Mouse (Mus musculus) c-Kit-positive CD71-negative TER-119-negative erythroid progenitor cells, embryonic 14.5 days (primary cell): ENCODE results near the gene Mrpl46.

Experiments used
- DNase-seq: peaks from one replicate; pipeline ENCODE4 v3.0.0-alpha.2; 2013; ENCODE audit warnings: low read depth

Mrpl46 gene

DNA sequence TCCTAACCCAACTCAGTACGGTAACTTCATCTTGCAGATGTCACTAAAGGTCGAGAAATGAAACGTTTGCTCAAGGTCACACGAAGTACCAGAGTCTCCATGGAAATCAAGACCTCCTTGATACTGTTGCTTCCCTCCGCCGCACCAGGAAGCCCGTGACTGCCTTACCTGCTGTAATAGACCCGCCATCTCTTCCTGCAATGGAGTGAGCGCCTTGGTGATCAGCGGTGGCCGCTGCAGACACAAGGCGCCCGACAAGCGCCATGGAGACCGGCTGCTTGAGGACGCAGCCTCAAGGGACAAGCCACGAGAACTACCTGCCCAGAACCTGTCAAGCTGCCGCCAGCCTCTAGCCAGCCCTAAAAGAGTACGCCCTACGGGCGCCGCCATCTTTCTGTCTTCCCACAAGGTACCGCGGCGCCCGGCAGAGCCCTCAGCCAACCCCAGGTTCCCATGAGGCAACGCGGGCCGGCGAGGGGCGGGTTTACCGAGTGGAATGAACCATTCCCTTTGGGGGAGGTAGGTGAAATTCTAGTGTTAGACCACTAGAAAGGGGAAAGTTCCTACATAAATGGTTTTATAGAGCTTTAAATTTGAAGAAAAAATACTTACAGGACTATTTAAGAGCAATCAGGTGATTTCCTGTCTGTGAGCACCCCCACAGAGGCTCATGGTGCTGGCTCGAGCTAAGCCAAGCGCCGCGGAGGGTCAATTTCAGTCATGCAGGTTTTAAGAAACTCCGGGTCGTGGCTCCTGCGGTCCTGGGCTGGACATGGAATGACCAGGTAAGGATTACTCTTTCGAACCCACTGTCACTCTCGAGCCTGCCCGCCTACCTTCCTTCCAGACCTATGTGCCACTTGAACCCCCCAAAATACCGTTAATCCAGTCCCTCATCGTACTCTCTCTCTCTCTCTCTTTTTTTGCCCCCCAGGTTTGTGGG is at the start of gene Mrpl46, which contains the start of gene Mrps11:
Gene Mrpl46, minus strand, starts transcription at position 893 of the 943 bp plus-strand sequence.
Gene Mrps11, plus strand, starts transcription at position 481 of the 943 bp plus-strand sequence.
- peak; percentile 78 for DNase-seq

DNA sequence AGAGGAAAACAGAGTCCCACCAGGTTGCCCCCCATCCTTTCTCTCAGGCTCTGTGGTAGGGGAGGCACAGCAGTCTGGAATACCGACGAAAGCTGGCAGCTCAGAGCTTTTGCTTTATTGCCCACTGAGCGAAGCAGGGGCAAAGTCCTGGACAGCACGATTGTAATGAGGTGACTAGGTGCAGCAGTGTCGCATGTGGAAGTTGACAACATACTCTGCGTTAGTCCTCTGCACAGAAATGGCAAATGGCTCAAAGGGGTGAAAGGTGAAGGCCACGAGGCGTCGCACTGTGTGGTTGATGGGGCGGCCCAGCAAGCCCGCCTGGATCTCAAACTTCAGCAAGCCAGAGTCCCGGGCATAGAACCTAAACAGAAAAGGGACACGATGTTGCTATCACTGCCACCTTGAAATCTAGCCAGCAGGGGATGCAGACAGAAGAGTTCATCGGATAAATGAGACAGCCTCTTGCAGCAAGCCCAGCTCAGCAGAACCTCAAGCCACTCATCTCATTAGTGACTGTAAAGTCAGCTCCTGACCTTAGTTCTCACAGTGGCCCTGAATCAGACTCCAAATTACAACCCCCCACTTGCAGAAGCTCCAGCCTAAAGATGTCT is 44.5 kb upstream of the Mrpl46 start:
- no peak for DNase-seq

DNA sequence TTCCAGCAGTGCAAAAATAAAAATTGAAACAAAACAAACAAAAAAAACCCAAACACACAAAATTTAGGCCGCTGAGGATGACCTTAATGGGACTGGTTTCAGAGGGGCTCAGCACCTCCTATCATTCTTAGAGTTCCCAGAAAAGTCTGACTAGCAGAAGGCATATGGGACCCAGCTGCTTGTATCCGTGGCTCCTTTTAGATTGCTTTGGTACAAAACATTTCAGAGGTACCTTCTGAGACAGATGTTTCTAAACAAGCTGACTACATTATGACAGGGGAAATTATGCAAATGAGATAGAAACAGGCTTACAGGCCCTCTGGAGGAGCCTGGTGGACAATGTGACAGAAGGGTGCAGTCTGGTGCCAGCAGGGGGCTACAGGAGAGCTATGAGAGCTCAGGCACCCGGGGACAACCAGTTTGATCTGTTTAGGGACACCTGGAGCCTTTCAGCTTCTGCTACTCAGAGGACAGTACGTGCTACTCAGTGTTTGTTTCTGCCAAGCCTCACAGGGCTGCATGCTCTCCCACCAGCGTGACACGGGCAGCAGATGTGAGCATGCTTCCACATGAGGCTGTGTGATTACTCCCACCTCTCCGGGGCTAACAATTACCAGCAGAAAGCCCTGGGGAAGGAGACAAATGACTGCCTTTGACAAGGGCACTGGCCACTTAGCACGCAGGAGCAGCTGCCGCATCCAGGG is 43.5 kb upstream of the Mrpl46 start:
- DNase-seq: no peak

DNA sequence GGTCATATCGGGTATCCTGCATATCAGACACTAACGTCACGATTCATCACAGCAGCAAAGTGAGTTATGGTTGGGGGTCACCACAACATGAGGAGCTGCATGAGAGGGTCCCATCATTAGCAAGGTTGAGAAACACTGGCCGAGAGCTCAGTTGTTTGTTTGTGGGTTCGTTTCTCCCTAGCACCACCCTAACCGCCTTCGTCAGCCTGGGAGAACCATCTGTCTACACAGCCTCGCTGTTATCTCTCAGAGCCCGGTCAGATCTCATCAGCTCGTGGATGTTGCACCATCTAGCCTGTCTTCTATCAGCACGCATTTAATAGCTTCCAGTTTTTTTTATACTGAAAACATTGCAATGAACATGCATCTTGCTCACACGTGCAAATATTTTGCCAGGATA is 35.0 kb upstream of the Mrpl46 start:
- DNase-seq: no peak

DNA sequence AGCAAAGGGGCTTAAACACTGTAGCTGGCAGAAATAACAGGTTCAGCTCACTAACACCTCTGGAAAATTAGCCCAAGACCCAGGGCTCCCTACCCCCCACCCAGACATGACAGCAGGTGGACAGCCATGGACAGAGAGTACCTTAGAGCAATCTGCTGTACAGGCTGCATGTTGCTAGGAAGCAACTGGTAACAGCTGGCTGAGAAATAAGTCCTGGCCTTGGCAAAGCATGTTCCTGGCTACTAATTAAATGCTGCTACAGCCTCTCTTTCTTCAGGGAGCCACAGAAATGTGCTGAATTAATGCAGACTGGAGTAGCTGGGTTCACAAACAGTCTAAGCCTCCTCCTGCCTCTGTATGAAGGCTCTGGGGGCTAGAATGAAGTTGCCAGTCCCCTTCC is 31.4 kb upstream of the Mrpl46 start:
- no peak for DNase-seq

DNA sequence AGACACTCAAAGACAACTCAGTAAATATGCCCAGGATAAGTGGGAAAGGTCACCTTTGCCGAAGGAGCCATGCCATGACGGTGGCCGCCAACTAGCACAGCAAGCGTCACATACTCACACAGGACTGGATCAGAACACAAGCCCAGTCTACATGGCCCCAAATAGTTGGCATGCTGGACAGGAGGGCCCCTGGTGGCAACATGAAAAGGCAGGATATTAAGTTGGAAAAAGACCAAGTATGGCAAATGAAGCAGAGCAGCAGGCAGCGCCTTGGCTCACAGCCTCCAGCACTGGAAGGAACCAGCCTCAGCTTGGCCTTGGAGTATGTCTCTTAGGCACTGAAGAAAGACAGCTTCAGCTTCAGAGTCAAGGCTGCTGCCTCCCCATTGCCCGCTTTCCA is 30.5 kb upstream of the Mrpl46 start:
- no peak for DNase-seq

DNA sequence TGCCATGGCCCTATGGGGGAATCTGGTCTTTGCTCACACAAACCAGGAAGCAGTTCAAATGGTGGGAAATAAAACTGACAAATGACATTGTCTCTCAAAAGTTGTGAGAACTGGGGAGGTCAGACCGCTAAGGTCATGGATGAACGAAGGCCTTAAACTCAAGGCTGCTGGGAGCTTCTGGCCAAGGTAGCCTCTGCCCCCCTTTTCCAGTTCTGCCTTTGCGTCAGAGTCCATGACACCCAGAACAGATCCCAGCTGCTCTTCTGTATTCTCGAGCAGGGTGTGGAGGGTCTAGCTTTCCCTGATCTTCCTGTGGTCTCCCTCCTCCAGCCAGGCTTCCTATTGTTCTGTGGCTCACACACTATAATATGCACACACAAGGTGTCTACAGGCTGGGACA is 23.9 kb upstream of the Mrpl46 start:
- DNase-seq: no peak

DNA sequence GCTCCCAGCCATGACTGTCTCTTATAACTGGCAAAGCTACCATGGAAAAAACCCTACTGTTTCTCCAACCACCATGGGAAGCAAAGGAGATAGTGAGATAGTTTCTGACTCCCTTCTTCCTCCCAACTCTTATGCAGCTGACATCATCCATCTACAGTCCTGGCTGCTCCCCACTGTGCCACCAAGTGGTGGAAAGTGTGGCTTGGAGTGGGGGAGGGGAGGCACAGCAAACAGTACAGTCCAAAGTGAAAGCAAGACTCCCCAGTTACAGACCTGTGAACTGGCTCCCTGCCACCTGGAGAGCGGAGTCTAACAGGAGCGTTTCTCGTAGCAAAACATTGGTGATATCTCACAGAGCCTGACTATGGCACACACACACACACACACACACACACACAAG is 20.5 kb upstream of the Mrpl46 start:
- no peak for DNase-seq

DNA sequence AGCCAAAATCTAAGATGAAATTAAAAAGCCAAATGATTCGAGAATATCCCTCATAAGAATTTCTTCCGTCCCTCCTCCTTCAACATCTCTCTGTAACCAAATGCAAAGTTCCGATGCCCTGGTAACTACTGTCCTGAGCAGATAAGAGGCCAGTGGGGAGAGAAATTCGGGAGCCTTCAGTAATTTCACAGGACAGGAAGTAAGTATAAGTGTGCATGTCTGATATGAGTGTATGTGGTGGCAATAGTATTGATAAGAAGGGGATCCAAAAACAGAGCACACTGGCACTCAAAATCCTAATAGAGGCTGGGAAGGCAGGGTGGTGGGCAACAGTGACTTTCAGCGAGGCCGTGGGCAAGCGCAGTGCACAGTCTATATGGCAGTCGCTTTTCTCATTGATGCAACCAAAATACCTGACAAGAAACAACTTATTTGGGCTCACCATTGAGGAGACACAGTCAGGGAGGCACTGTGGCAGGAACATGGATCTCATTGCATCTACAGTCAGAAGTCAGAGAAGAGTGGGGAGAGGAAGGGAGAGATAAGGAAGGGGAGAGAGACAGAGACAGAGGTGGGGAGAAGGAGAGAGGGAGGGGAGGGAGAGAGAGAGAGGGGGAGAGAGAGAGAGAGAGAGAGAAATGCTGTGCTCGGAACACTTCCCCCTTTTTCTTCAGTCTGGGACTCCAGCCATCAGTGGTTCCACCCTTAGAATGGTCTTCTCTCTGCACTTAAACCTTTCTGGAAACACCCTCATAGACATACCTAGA is 16.6 kb upstream of the Mrpl46 start:
- DNase-seq: no peak

DNA sequence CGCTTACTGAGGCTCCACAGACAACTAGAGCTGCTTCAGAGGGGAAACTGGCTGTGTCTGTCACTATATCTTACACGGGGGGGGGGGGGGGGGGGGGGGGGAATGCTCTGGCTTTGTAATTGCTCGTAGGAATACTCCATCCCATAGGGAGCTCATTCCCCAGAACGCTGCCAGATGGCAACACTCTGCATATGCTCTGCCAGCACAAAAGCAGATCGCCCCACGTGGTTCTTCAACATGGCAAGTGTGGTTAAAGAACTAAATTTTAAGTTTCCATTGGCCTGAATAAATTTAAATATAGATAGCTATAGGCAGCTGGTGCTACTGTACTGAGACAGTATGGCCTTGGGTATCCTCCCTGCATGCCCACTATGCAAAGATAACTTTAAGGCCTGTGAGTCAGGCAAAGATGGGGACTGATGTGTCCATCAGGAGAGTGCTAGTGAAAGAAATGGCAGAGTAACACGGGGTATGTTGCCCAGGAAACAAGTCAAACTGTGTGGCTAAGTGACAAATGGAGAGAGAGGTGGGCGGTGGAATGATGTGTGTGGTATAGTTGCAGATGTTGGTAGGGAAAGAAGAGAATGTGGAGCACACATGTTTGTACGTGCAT is 14.6 kb upstream of the Mrpl46 start:
- no peak for DNase-seq

DNA sequence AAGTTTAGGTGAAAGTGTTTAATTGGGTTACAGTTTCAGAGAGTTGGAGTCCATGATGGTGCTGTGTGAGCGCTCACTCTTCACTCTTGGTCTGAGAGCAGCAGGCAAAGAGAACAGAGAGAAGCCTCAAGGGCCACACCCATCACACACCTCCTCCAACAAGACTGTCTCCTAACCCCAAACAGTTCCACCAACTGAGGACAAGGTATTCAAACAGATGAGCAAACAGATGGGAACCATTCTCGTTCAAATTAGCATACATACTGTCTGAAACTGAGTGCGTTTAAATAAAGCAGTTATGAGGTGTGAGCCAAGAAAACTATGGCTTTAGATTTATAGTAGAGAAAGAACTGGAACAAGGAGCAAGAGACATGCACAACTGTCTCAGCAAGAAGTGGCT is 13.3 kb upstream of the Mrpl46 start:
- no peak for DNase-seq

DNA sequence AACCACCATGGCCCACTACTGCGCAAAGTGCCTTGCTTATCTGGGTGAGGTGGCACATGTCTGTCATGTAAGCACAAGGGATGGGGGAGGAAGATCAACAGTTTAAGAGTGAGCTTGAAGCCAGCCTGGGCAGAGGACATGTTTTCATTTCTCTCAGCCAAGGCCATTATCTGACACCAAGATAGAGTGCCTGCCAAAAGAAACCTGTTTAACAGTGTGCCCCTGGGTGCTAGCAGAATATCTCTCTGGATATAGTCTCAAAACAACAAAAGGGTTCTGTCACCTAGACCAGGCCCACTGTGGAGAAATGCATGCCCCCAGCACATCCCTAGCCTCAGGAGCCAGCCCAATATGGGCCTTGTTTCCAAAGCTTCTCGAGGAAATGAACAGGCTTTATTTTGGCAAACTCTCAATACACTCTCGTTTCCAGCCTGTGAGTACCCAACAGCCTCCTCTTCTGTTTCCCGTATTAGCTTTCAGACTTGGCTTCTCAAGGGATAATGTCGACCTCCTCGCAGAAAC is 11.3 kb upstream of the Mrpl46 start:
- DNase-seq: no peak

DNA sequence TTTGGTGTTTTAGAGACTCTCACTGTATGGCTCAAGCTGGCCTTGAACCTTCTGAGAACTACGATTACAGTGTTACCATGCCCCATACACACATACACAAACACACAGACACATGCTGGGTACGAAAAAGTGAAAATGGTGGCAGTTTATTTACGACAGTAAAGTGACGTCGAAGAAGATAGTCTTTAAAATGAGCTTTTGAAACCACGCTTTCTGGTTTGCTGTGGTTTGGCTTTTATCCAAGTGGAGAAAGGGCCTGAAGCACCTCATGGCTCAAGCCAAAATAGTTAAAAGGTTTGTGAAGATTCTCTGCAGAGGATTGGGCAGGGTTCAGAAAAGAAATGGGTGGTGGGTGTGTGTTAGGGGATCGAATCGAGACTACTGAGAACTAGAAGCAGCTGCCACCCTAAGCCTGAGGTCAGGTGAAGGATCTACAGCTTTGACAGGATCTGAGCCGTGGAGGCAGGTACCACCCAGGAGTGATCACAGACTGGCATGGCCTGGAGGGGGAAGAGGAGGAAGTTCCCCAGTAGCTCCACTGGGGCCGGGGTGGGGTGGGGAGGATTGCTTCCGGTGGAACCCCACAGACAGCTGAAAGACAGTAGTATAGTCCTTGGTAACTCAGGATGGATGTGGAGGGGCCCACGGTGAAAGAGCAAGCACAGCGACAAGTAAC is 10.7 kb upstream of the Mrpl46 start:
- no peak for DNase-seq

DNA sequence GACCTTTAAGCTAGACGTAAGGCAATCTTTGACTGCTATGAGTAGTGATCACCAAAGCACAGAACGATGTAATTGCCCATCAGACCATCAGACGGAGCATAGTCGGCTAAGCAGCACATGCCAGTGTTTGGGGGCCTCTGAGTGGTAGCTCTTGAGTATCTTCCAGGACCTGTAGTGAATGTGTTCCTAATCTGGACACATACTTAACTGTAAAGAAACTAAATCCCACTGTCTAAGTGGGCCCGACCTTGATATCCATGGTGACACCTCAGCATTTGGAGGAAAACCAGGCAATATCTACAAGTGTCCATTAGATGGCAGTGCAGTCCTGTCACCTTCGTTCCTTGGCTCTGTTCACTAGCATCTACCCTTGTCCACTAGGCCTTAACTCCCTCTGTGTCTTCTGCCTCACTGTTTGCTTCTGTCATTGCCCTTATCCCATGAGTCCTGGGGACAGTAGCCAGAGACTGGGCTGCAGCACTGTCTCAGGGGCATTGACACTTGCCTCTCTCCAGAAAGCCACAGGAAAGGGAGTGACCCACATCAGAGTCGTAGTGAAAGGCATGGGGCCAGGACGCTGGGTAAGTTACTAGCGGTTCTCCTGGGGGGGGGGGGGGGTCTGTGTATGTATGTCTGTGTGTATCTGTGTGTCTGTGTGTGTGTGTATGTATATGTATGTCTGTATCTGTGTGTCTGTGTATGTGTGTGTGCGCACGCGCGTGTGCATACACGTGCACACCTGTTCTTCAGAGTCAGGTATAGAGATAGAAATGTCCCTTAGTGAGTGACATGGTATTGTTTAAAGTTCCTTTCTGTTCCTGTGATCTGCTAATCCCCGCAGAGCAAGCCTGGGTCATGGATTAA is 8.3 kb upstream of the Mrpl46 start:
- peak; percentile 53 for DNase-seq

DNA sequence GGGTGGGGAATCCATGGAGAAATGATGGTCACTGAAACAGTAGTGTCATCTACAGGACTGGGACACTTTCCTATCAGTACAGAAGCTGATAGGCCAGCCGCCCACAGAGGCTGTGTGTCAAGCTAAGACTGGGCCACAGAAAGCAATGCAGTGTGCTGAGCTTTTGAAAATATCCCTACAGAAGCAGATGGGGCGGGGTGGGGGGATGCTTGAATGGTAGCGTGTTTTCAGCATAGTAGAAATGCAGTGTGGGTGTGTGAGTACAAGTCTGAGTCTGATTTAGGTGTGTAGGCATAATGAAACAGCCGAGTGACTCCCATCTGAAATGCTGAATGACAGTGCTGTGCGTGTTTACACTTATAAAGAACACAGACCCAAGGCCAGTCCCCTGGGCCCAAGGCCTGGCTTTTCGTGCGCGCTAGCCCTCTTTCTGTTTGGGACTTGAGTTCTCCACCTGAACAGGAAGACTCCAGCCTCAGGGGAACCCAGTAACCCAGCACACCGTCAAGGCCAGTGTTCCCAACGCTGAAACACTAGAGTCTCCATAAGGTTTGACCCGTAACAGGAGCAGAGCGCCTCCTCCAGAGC is 4.6 kb upstream of the Mrpl46 start:
- DNase-seq: no peak

DNA sequence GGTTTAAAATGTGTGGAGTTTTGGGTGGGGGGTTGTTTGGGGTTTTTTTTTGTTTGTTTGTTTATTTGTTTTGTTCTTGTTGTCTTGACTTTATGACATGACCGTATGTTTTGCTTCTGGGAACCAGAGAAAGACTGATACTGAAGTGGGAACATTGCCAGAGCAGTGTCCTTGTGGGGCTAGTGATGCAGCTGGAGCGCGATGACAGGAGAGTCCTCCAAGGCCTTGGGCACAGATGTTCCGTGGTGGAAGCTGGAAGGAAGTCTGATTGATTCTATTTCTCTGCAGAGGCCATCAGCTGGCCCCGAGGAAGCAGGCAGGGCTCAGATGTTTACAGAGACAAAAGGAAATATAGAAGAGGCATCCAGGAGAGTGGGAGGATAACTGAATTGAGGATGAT is 2.6 kb upstream of the Mrpl46 start:
- DNase-seq: no peak

DNA sequence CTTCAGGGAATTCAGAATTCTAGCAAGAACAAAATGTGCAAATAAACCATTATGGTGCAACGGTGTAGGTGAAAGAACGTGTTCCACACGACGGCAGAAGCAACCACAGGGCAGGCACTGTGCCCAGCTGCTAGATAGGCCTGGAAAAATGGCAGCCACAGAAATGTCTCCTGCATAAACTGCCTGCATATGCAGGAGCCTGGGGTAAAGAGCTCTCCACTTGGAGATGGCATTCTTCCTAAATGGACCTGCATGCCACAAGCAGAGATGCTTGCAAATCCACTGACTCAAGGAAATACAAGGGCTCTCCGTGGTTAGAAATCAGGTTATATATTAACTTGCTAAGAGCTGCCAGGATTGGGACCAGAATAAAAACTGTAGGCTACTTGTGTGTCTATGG is 4.6 kb downstream of the Mrpl46 start:
- DNase-seq: no peak

DNA sequence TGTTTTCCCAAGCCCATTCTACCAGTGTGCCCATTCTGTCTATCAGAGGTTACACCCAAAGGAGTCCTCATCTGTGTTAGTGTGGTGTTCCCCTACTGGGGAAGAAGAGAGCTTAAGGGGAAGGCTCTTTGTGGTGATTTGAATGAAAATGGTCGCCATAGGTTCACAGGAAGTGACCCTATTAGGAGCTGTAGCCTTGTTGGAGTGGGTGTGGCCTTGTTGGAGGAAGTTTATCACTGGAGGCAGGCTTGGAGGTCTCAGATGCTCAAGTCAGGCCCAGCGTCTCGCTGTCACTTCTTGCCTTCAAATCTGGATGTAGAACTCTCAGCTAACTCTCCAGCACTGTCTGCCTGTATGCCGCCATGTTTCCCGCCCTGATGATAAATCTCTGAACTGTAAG is 12.4 kb downstream of the Mrpl46 start:
- no peak for DNase-seq

DNA sequence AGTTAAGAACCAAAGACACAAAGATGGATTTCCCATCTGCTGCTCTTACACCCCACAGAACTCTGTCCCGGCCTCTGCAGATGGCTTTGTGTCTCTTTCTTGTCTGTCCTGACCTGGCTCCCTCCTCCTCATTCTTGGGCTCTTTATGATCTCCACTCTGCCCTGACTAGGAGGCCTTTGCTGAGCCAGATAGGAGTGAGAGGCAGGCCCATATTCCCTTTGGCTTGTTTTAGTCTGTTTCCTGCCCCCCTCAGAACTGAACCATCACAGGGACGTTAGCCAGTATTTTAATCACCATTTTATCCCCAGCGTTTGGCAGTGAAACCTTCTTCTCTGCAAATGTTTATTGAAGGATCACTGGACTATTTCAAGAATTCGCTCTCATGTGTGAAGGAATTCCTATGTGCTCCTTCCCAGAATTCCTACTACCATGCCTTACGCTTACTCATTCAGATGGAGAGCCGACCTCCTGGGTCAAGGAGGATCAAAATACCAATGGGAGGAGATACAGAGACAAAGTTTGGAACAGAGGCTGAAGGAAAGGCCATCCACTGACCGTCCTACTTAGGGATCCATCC is 14.2 kb downstream of the Mrpl46 start:
- no peak for DNase-seq
